Mouse (Mus musculus) cerebellum, postnatal 10 days (tissue): ENCODE measurements at regions not wholly inside any gene's neighbourhood (a gene's known extent, or its start where the extent isn't known, plus 50 kb on each side); places are given as distances from the start of the nearest gene placed in this dataset.

Source experiments
- DNase-seq, 2 experiments: peaks; one replicate each; pipeline ENCODE4 v3.0.0; 2021; ENCODE audit warnings: mixed read lengths in 2 of 2

GRCm38 (mm10) chr6:89258140-89258539, 104.3 kb downstream of the Plxna1 start:
- DNase-seq, result no peak

- peak; percentile 52 to 53 for DNase-seq
These were observed 102.9 kb downstream of the Plxna1 start for GRCm38 (mm10) chr6:89259406-89259994.

- no peak for DNase-seq
These were observed 99.5 kb downstream of the Plxna1 start for GRCm38 (mm10) chr6:89262958-89263357.

GRCm38 (mm10) chr6:89265296-89265695, 97.1 kb downstream of the Plxna1 start:
- DNase-seq, result no peak
